Mouse (Mus musculus) C2C12 (cell line): ENCODE data around the gene Gucd1.

Source experiments
- CTCF ChIP-seq: IDR thresholded peaks from one replicate; pipeline ENCODE4 v1.5.1; 2011; ENCODE audit not compliant: control insufficient read depth, insufficient read depth, insufficient read length
- MYOD1 ChIP-seq: IDR thresholded peaks from one replicate; pipeline ENCODE4 v1.6.1; 2011; ENCODE audit warnings: low read depth; ENCODE audit not compliant: control insufficient read depth, insufficient read length
- MYOG ChIP-seq: IDR thresholded peaks from one replicate; pipeline ENCODE4 v1.6.1; 2011; ENCODE audit not compliant: control insufficient read depth, insufficient read length; ENCODE audit errors: extremely low read depth

DNA sequence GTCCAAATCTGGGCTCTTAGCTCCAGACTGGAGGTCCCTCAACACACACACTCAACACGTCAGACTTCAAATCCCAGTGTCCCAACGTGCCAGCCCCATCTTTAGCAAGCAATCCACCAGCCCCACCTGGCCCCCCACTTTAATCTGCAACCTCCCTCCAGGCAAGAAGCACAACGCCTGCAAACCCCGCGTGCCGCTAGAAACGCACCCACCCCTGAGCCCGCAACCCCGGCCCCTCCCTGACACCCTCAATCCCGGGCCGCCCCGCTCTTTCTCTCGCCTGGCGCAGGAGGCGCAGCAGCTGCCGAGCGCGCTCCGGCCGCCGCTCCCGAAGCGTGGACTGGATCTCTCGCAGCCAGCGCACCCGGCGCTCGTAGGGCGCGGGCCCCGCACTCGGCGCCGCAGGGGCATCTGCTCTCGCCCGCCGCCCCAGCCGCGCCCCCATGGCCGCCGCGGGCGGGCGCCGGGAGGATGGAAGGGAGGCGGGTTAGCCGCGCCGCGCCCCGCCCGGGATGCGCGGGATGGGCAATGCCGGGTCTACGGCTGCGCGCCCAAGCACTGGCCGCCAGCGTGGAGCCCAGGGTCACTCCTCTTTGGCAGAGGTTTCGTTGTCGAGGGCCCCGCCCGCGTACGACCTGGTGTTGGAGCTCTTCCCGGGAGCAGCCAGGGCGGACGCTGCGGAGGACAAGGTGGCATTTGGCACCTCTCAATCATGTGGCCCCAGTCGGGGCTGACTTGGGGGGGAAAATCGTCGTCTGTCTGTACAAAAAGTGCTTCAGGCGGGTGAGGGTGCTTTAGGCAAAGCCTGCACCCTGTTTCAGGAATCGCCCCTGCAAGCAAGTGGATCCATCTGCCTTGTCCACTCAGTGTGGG, 42.1 kb upstream of the Gucd1 start, which contains the start of gene Lrrc75b:
- TF ChIP-seq MYOG (no peak), CTCF (no peak), MYOD1 (no peak)
